Mouse (Mus musculus): ENCODE measurements around the gene Ccdc175.

Ccdc175 gene

GRCm38 (mm10) chr12:72184929-72185328 lies at the start of gene Ccdc175:
Gene Ccdc175 (minus strand): TSS chr12:72185029.
- no peak for DNase-seq (ENCODE audit: low read depth, low spot score)

GRCm38 (mm10) chr12:72234151-72234550 lies 49.3 kb upstream of the Ccdc175 start:
- no peak for DNase-seq (ENCODE audit: low read depth, low spot score)

- DNase-seq (ENCODE audit: low read depth, low spot score) = no peak
Observed at GRCm38 (mm10) chr12:72232826-72233790, 48.3 kb upstream of the Ccdc175 start.

GRCm38 (mm10) chr12:72232176-72232575 lies 47.3 kb upstream of the Ccdc175 start:
- no peak for DNase-seq (ENCODE audit: low read depth, low spot score)

- no peak for DNase-seq (ENCODE audit: low read depth, low spot score)
Observed at GRCm38 (mm10) chr12:72229451-72230196, 44.8 kb upstream of the Ccdc175 start.

GRCm38 (mm10) chr12:72227731-72228130 lies 42.9 kb upstream of the Ccdc175 start:
- DNase-seq (ENCODE audit: low read depth, low spot score) = no peak

- no peak for DNase-seq (ENCODE audit: low read depth, low spot score)
Observed at GRCm38 (mm10) chr12:72225371-72225770, 40.5 kb upstream of the Ccdc175 start.

- no peak for DNase-seq (ENCODE audit: low read depth, low spot score)
Observed at GRCm38 (mm10) chr12:72223557-72224102, 38.8 kb upstream of the Ccdc175 start.

- no peak for DNase-seq (ENCODE audit: low read depth, low spot score)
Observed at GRCm38 (mm10) chr12:72213554-72213953, 28.7 kb upstream of the Ccdc175 start.

GRCm38 (mm10) chr12:72200828-72201227 lies 16.0 kb upstream of the Ccdc175 start:
- no peak for DNase-seq (ENCODE audit: low read depth, low spot score)

GRCm38 (mm10) chr12:72197925-72198486 lies 13.2 kb upstream of the Ccdc175 start:
- DNase-seq (ENCODE audit: low read depth, low spot score) = peak; percentile 63

GRCm38 (mm10) chr12:72197434-72197833 lies 12.6 kb upstream of the Ccdc175 start:
- no peak for DNase-seq (ENCODE audit: low read depth, low spot score)

- no peak for DNase-seq (ENCODE audit: low read depth, low spot score)
Observed at GRCm38 (mm10) chr12:72179561-72179960, 5.3 kb downstream of the Ccdc175 start.

GRCm38 (mm10) chr12:72178322-72178721 lies 6.5 kb downstream of the Ccdc175 start:
- DNase-seq (ENCODE audit: low read depth, low spot score) = no peak

GRCm38 (mm10) chr12:72158421-72158820 lies 26.4 kb downstream of the Ccdc175 start:
- DNase-seq (ENCODE audit: low read depth, low spot score) = peak; percentile 25

- DNase-seq (ENCODE audit: low read depth, low spot score) = no peak
Observed at GRCm38 (mm10) chr12:72150786-72151185, 34.0 kb downstream of the Ccdc175 start.

GRCm38 (mm10) chr12:72129203-72129602 lies 55.6 kb downstream of the Ccdc175 start:
- DNase-seq (ENCODE audit: low read depth, low spot score) = no peak

GRCm38 (mm10) chr12:72115686-72116345 lies 69.0 kb downstream of the Ccdc175 start:
- peak; percentile 84 for DNase-seq (ENCODE audit: low read depth, low spot score)

GRCm38 (mm10) chr12:72115126-72115525 lies 69.7 kb downstream of the Ccdc175 start:
- no peak for DNase-seq (ENCODE audit: low read depth, low spot score)

GRCm38 (mm10) chr12:72104525-72105281 lies 80.1 kb downstream of the Ccdc175 start:
- DNase-seq (ENCODE audit: low read depth, low spot score) = peak; percentile 79

GRCm38 (mm10) chr12:72104027-72104426 lies 80.8 kb downstream of the Ccdc175 start:
- DNase-seq (ENCODE audit: low read depth, low spot score) = no peak
